Mouse (Mus musculus): ENCODE data around the gene Atp8a2.

Gene Atp8a2

DNA sequence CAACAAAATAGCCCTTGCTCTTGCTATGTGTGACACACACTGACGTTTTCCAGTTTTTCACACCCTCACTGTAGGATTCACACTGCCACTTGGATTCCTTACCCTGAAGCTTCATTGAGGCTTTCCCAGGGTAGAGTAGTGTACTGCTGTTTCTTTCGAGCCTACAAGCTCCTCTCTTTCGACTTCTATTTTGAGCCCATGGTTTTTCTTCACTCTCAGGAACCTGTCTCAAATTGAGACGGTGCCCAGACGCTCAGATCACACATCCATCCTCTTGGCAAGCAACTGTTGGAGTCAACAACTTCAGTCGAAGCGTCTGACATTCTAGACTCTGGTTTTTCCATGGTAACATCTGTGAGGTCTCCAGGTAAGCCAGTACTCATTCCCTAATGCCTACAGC is at the start of gene Atp8a2:
Atp8a2 (minus strand) TSS at position 296 of the 400 bp plus-strand sequence.
- no peak for DNase-seq

DNA sequence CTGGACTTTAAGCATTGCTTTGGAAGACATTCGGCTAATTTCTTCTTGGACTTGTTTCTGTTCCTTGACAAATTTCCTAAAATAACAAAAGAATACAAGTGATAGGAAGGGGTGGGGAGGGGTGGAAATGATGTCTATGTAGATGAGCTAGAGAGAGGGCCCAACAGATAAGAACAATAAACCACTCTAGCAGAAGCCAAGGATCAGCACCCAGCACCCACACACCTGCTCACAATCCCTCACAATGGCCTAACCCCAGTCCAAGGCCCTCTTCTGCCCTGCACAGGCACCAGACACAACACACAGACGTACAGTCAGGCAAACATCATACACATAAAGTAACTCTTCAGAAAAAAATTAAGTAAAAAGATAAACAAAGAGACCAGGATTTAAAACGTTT is 41.6 kb upstream of the Atp8a2 start:
- DNase-seq: no peak

DNA sequence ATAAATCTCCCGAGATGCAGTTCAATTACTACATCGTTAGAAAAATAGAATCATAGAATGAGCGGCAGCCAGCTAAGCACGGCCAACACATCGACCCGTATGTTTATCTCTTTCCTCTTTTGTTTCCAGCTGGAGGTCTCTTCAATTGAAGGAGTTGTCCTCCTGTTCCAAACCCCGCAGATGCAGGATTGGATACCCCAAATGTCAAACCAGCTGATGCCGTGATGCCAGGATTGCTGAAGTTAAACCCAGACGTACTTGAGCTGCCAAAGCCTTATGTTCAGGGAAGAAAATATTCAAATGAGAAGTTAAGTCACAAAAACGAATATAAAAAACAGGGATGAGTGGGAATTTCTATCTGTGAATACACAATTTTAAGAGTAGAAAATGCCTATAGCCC is 22.9 kb upstream of the Atp8a2 start:
- DNase-seq: no peak

DNA sequence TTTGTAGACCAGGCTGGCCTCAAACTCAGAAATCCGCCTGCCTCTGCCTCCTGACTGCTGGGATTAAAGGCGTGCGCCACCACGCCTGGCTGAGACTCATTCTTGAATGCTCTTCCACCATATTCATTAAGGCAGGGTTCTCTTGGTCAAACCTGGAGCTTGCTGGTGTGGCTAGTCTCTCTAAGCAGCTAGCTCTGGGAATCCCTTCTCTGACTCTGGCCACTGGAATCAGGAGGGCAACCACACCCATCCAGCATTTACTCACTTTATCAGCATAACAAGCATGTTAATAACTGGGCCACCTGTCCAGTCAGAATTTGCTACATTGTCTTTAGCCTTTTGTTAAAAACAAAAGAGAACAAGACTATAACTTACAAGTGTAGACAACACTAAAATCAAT is 20.6 kb upstream of the Atp8a2 start:
- DNase-seq: no peak

DNA sequence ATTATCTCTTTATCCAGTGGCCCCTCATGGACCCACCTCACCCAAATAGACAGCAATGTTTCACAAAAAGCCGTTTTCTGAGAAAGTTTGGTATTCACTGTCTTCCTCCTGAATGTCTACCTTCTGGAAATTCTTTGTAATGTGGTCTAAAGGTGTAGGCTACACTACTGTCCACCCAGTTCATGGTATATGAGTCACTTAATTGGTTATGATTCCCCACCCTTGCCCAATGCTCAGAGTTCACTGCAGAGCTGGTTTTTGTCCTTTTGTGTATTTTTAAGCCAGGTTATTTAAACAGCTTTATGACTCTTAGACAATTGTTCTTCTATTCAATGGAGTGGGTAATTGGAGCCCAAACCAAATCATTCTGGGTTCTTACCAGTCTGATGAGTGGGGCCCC is 19.1 kb upstream of the Atp8a2 start:
- DNase-seq: no peak

DNA sequence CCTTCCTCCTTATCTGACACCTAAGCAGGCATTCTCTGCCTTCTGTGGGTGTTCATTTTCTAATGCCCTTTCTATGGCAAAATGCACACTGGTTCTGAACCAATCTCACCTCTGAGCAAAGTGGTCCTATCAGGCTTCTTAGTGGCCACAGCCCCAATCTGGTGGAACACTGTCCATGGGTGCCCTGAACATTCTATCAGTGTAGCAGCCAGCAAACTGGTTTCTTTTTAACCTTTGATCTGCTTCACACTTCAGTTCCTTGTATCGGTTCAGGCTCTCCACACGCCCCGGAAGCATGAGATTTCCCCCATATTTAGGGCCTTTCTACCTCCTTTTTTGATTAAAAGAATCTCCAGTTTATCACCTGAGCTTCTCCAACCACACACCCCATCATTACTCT is 18.0 kb upstream of the Atp8a2 start:
- DNase-seq: no peak

DNA sequence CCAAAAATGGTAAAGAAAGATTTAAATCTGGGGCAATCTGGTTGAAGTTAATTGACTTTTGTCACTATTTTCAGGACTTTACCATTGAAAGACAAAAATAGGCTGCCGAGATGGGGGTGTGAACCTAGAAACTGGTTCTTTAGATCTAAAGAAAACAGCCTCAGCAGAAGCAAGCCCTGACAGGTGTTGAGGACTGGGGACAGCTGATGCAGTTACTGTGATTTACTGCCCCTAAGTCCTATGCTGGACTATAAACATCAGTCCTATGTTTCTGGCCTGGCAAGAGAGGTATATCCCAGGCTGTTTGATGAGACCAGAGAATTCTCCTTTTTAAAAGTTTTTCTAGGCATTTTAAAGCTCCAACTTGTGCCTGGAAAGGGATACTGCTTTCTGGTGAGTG is 17.1 kb upstream of the Atp8a2 start:
- no peak for DNase-seq

DNA sequence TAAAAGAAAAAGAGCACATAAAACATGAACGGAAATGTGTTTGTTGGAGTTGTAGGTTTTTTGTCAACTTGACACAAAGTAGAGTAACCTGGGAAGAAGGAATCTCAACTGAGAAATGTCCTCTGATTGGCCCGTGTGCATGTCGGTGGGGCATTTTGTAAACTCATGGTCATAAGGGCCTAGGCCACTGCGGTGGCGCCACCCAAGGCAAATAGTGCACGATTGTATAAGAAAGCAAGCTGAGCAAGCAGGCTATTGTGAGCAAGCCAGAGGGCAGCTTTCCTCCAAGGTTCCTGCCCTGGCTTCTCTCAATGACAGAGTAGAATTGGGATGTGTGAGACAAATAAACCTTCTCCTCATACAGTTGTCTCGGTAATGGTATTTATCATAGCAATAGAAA is 12.2 kb upstream of the Atp8a2 start:
- no peak for DNase-seq

DNA sequence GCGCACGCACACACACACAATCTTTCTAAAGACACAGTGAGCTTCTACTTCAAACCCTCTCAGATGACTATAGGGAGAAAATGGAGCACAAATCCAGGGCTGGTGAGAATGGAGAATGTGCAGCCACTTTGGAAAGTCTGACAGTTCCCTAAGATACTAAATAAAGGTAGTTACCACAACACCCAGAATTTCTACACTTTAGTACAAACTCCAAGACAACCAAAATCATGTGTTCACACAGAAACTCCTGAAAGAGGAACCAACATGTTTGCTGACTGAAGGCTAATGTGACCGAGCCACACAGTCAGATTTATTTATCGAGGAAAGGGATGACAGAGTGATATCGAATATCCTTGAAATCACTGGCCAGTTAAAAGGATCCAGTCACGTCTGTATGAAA is 8.0 kb upstream of the Atp8a2 start:
- no peak for DNase-seq

DNA sequence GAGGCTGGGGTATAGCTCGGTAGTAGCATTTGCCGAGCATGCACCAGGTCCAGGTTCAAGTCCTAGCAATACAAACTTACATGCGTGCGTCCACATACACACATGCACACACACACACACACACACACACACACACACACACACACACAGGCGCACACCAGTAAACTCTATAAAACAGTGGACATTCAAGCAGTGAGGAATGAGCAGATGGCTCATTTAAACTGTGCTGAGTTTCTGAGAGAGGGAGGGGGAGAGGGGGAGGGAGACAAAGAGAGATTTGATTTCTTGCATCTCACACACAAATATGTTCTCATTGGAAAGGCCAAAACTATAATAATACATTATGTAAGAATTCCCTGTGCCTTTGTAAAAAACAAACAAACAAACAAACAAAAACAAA is 980 bp downstream of the Atp8a2 start:
- no peak for DNase-seq

DNA sequence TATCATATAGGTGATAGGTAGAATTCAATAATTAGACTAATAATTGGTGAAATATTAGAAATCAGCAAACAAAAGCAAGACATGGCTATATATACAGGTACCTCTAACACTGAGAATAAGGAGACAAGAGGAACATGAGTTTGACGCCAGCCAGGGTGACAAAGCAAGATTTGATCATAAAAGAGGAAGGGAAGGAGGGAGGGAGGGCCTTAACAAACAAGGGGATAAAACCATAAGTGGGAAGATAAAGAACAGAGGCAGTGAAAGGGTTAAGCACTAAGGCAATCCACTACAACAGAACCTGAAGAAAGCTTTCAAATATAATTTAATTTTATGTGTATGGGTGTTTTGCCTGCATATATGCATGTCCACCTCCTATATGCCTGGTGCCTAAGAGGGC is 2.4 kb downstream of the Atp8a2 start:
- no peak for DNase-seq

DNA sequence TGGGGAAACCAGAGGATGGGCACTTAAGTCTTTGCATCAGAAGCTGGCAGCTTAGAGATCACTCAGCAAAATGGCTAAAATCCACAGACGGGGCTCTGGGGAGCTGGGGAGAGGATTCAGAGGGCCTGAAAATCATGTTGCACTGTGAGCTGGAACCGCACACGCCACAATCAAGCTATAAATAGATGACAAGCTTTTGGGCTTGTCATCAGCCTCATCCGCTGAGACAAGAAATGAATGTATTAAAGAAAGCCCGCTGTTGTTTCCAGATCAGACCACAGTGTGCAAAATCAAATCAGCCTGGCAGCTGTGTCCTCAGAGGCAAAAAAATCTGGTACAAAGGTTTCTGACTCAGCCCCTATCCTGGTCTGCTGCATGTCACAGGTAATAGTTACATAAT is 7.2 kb downstream of the Atp8a2 start:
- DNase-seq: no peak

DNA sequence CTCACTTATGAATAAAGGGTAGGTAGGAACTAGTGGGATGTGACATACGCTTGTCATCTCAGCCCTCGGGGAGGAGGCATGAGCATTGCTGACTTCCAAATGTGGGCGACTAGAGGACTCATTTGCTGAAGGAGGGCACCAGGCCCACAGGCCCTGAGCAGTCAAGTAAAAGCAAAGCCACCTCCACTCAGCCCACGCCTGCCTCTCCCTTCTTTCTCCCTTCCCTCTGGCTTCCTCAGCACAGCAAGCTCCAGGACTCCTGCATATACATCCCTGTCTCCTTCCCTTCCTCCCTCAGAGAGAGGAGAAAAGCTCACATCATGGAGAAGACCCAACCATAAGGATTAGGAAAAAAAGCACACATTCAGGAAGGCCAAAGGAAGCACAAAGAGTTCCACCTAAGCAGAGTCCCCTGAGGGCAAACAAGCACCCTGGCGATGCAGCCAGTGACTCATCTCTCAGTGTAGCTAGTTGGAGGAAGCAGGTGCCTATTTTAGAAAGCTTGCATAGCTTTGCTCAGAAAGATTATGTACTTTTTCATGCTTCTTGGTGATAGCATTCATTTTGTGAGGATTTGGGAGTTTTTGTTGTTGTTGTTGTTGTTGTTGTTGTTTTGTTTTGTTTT is 8.7 kb downstream of the Atp8a2 start:
- no peak for DNase-seq

DNA sequence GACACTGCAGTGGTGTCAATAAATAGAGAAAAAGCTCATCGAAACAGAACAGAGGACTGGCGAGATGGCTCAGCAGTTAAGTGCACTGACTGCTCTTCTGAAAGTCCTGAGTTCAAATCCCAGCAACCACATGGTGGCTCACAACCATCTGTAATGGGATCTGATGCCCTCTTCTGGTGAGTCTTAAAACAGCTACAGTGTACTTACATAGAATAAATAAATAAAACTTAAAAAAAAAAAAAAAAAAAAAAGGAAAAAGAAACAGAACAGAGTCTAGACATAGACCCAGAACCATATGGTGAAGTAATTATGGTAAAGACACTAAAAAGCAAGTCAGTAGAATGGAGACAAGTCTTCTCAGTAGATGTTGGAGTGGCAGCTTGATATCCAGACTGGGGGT is 15.7 kb downstream of the Atp8a2 start:
- no peak for DNase-seq

DNA sequence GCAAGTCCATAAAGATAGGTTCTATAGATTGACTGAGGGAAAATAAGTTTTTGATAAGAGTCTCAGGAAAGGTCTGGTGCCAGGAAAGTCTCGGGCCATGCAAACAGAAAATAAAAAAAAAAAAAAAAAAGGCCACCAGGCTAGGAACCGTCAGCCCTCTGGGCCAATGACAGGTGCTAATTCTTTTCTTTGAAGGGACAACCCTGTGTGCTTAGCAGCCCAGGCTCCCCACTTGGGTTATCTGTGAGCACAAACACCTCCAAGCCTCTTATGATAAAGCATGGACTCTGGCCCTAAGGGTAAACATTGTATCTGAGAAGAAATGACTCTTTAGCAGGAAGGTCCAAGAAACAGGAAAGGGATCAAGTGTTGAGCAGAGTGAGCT is 18.4 kb downstream of the Atp8a2 start:
- DNase-seq: no peak

DNA sequence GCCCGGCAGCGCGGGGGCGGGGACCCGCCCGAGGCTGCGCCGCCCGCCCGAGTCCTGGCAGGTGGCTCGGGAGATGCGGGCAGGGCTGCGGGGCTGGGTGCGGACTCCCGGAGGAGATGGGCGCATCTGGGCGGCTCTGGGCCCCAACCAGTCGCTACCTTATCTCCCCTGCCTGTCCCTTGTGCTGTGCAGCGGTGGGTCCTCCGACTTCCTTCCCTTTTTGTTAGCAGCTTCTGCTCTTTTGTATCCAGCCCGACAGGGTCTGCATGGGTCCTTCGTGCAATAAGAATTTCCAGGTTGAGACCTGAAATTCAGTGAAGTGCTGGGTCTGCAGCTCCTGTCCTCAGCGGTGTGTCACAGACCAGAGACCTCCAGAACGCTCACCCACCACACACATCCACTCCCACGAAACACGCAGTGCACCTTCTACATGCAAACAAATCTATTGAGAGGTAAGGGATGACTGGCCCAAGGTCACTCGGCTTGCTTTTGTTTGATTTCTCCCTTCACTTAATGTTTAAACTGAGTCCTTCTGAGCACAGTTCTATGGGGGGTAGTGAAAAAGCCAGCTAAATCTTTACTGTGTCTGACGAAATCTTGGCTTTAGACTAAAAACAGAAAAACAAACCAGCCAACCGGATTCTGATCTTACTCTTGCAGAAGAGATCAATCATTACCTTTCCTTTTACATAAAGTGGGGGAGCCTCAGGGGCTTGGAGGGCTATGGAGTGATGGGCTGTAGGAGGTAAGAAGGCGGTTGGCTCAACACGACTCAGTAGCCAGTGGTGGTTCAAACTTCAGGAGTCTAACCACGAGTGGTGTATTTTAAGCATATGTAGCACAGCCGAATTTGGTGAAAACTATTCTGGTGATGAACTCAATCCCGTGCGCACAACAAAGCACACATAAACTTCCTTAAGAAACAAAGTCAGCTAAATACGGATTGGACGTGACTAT is 19.1 kb downstream of the Atp8a2 start:
- peak; percentile 70 for DNase-seq

DNA sequence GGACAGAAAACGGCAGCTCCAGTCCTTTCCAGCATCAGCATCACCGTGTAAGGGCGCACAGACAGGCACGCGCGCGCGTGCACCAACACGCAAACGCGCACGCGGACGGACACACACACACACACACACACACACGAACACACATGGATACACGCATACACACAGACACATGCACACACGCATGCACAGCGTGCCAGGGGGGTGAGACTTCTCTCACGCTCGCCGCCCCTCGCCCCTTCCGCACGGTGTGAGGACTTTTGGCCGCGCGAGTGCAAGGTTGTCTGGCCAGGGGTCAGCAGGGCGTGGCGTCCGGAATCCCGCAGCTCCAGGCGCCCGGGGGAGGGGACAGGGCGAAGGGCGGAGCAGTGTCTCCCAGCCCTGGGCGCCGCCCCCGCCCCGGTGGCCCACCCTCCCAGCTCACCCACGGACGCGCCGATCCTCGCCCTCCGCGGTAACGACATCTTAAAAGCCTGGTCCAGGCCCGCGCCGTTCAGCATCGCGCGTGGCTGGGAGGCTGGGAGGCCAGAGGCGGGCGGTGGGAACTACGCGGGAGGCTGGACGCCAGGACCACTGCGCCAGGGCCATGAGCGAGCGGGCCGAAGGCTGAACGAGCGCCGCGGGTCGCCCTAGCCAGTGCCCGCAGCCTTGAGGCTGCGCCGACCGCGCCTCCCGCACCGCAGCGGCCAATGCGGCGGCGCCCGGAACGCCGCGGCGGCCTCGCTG is 19.9 kb downstream of the Atp8a2 start:
- peak; percentile 81 for DNase-seq

DNA sequence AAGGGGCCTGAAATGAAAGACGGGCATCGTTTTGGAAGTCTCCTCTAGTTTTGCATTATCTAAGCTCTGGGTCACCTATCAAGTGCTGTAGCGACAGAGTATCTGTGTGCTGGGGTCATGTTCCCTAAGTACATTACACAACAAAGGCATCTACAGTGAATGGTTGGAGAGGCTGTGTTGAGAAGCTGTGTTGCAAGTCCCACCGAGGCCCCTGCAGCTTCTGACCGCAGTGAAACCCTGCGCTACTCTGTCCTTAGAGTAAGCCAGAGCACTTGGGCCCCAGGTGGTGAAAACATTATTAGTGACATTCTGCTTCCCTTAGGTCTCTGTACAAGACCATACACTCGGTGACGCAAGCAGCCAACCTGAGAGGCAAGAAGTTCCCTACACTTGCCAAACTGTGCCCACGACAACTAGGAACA is 20.5 kb downstream of the Atp8a2 start:
- DNase-seq: no peak

DNA sequence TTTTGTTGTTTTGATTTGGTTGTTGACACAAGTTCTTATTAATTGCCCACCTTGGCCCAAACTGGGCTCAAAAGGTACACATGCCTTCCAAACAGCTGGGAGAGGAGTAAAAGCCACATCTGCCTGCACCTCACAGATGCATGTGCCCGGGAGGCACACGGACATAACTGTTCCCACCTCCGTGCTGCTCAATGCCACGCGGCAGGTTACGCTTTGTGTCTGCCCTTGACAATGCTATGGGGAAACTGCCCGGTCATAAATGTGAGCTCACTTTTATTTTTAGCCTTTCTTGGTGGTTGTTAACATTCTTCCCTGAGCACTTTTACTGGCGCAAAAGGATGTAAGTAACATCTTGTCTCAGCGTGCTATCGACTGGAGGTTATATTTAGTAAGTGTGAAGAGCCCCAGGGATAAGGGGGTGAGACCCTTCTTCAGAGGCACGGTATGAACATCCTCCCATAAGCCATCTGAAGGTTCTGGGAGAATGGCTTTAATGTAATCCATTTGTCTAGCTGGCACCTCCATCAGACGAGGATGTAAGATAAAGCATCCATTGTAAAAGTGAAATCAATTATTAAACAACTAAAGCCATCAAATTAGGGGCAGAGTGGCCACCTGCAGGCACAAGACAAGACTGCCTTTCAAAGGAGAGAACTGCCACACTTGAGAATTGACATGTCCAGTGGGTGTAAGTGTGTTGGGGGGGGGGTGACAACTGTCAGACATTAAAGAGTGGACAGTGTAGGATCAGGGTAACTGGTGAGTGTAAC is 24.5 kb downstream of the Atp8a2 start:
- no peak for DNase-seq

DNA sequence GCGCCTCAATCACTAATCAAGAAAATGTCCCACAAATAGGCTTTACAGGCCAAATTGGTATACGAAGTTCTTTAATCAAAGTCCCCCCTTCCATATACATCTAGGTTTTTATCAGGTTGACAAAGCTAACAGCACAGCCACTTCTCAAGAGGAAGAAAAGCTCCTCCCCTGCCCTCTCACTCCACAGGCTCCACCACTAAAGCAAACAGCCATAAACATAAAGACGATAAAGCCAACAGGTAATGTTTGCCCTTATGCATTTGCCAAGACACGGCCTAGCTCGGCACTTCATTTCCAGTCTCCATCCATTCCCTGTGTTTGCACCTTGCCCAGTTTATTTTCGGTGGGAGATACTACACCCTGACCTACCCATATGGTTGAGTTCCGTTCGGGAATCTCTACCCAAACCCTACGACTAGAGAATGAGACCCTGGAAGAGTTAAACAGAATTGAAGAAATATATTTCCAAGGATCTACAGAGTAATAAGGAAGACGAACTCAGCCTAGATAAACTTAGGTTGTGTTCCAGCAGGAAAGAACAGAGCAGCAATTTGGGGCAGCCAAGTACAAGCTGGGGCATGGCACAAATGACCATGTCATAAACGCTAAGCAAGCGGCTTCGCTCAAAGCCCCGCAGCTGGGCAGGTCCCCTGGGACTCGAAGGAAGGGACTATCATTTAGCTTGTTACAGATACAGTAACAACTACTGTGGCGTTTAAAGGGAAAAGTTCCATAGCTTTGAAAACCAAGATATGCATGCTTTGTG is 26.0 kb downstream of the Atp8a2 start:
- DNase-seq: no peak

DNA sequence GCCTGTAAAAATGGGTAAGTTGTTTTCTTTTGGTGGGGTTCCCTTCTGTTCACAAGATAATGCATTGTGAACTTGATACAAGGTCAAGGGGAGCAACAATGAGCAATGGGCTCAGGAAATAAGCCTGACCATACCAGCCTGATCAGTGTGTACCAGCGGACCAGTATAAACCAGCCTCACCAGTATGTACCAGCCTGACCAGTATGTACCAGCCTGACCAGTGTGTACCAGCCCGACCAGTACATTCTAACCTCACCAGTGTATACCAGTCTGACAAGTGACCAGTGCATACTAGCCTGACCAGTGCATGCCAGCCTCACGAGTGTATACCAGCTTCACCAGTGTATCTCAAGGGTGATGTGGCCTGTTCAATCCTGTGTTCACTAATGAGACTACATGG is 33.6 kb downstream of the Atp8a2 start:
- DNase-seq: no peak

DNA sequence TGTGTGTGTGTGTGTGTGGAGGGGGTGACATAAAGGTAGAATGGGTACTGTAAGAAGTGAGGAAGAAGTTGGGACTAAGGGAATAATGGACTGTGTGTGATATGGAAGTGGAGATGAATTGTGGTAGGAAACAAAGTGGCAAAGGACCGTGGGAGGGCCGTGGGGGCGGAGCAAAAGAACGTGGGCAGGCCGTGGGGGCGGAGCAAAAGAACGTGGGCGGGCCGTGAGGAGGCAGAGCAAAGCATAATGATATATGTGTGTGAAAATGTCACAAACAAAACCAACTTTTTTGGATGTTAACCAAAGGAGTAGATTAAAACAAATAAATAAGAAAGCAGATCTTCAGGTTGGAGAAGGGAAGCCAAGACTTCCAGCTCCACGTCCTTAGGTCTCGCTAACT is 44.6 kb downstream of the Atp8a2 start:
- no peak for DNase-seq

All from cerebellum, adult 9-11 months (tissue).